Mouse (Mus musculus): ENCODE measurements at regions not wholly inside any gene's neighbourhood (a gene's known extent, or its start where the extent isn't known, plus 50 kb on each side); places are given as distances from the start of the nearest gene placed in this dataset.

GRCm38 (mm10) chr12:93687196-93687595 lies 1838.2 kb upstream of the Sel1l start:
- TF ChIP-seq CTCF (IDR thresholded peaks at IDR 0.05; ENCODE audit: low read depth, low read length) (no peak), POLR2A (IDR thresholded peaks at IDR 0.05; ENCODE audit: extremely low read depth, insufficient read depth, low read length) (no peak)
